Mouse (Mus musculus): Measurements from ENCODE around the gene Reep6.

- TF ChIP-seq HCFC1 (IDR thresholded peaks at IDR 0.05; ENCODE audit: borderline replicate concordance, insufficient read depth, low read length) (no peak), CHD2 (IDR thresholded peaks at IDR 0.05; ENCODE audit: low read depth, low read length) (no peak), ZC3H11A (IDR thresholded peaks at IDR 0.05; ENCODE audit: borderline replicate concordance, low read depth, low read length) (no peak)
These were observed 28.4 kb downstream of the Reep6 start for GRCm38 (mm10) chr10:80357994-80358639.
